Mouse (Mus musculus): ENCODE results near the gene Alg3. TPM values are rescaled to one million over a fixed set of nuclear protein-coding genes. Genes with fewer than 3 reads are reported as not detected.
A peak's percentile ranks its signal among the peaks of the same experiment; 100 is the strongest.

Gene Alg3
- polyA plus RNA-seq, 1 experiment = 36.7 TPM

DNA sequence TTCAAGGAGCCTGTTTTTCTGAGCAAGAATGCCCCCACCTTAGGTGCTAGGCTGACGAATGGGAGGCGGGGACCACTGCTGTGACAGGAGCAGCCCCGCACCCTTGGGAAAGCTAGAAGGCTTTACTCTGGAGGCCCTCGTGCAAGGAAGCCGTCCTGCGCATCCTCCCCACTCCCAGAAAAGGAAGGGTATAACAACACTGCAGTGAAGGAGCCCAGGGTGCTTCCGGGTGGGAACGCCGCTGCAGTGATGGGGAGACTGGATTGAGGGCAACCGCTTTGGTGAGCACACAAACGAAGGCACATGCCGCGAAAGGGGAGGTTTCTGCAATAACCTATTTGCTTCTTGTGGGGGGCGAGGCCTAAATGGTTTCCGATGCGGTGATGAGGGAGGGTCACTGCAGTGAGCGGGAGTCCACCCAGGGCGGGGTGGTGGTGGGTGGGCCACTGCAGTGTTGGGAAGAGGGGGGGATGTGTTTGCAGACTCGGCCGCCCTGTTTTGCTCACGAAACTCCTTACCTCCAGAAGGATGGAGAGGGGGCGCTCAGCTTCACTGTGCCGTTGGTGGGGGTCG lies 22.1 kb downstream of the Alg3 start, which contains the start of gene Vwa5b2:
Gene Vwa5b2, plus strand, starts transcription at position 106 of the 573 bp plus-strand sequence.
- peak within 1 kb of the TSS; percentile 68 for H3K4me3 ChIP-seq (ENCODE audit: low read depth, low read length)
- H3K9ac ChIP-seq (ENCODE audit: low read depth, poor library complexity, severe bottlenecking) = peak within 1 kb of the TSS; percentile 21; the same call in 1 of the 2 replicates
- TF ChIP-seq EP300 (IDR thresholded peaks at IDR 0.05; ENCODE audit: insufficient read depth, low read depth, low read length) = no peak
- no peak for TF ChIP-seq POLR2A (IDR thresholded peaks at IDR 0.05; ENCODE audit: insufficient read depth, low read length)
- TF ChIP-seq CTCF (IDR thresholded peaks at IDR 0.05; ENCODE audit: low read depth, low read length) = no peak
- no peaks in the 10 kb centered on the region for H3K9me3 ChIP-seq (replicated peaks; ENCODE audit: control insufficient read depth, insufficient read depth, low read length, poor library complexity, severe bottlenecking)
- no peaks in the 10 kb centered on the region; the same call in 1 of the 2 replicates for H3K27me3 ChIP-seq (ENCODE audit: control insufficient read depth, insufficient read depth, low read length, poor library complexity, severe bottlenecking)
- H3K4me1 ChIP-seq (ENCODE audit: control insufficient read depth, insufficient read depth, low read length) = no peaks in the 10 kb centered on the region
- no peaks in the 10 kb centered on the region for H3K36me3 ChIP-seq (ENCODE audit: control insufficient read depth, insufficient read depth, low read length, poor library complexity, severe bottlenecking)
- no peak within 1 kb of the TSS for H3K27ac ChIP-seq (ENCODE audit: insufficient read depth, low read length)

GRCm38 (mm10) chr16:20565075-20565474 lies 46.5 kb downstream of the Alg3 start:
- H3K27ac ChIP-seq (ENCODE audit: insufficient read depth, low read length) = no peak overlapping the region
- peaks cover 3% of the 10 kb centered on the region; the same call in 1 of the 2 replicates for H3K9me3 ChIP-seq (replicated peaks; ENCODE audit: control insufficient read depth, insufficient read depth, low read length, poor library complexity, severe bottlenecking)
- no peak overlapping the region for H3K9ac ChIP-seq (ENCODE audit: low read depth, poor library complexity, severe bottlenecking)
- H3K36me3 ChIP-seq (ENCODE audit: control insufficient read depth, insufficient read depth, low read length, poor library complexity, severe bottlenecking) = peaks cover 9% of the 10 kb centered on the region
- no peak overlapping the region for H3K4me3 ChIP-seq (ENCODE audit: low read depth, low read length)
- no peaks in the 10 kb centered on the region for H3K4me1 ChIP-seq (ENCODE audit: control insufficient read depth, insufficient read depth, low read length)
- TF ChIP-seq EP300 (IDR thresholded peaks at IDR 0.05; ENCODE audit: insufficient read depth, low read depth, low read length) (no peak), POLR2A (IDR thresholded peaks at IDR 0.05; ENCODE audit: insufficient read depth, low read length) (no peak), CTCF (IDR thresholded peaks at IDR 0.05; ENCODE audit: low read depth, low read length) (no peak)
- H3K27me3 ChIP-seq (ENCODE audit: control insufficient read depth, insufficient read depth, low read length, poor library complexity, severe bottlenecking) = no peaks in the 10 kb centered on the region

- Histone ChIP-seq H3K4me3 (ENCODE audit: low read depth, low read length) (no peak overlapping the region), H3K27ac (ENCODE audit: insufficient read depth, low read length) (no peak overlapping the region), H3K36me3 (ENCODE audit: control insufficient read depth, insufficient read depth, low read length, poor library complexity, severe bottlenecking) (peaks cover 28% of the 10 kb centered on the region), H3K27me3 (ENCODE audit: control insufficient read depth, insufficient read depth, low read length, poor library complexity, severe bottlenecking) (no peaks in the 10 kb centered on the region), H3K9me3 (replicated peaks; ENCODE audit: control insufficient read depth, insufficient read depth, low read length, poor library complexity, severe bottlenecking) (no peaks in the 10 kb centered on the region), H3K4me1 (ENCODE audit: control insufficient read depth, insufficient read depth, low read length) (no peaks in the 10 kb centered on the region), H3K9ac (ENCODE audit: low read depth, poor library complexity, severe bottlenecking) (no peak overlapping the region)
- TF ChIP-seq EP300 (IDR thresholded peaks at IDR 0.05; ENCODE audit: insufficient read depth, low read depth, low read length) (no peak), CTCF (IDR thresholded peaks at IDR 0.05; ENCODE audit: low read depth, low read length) (no peak), POLR2A (IDR thresholded peaks at IDR 0.05; ENCODE audit: insufficient read depth, low read length) (no peak)
These were observed 54.2 kb downstream of the Alg3 start for GRCm38 (mm10) chr16:20557381-20557780.

Other genes with a start within 250 kb of the Alg3 start
- gene Abcc5, start 185.3 kb downstream of the Alg3 start, polyA plus RNA-seq (2011; ENCODE audit: insufficient read depth, insufficient read length, low read depth, missing spikeins) = 85.0 and 89.5 TPM in 2 replicates
- 86.6 and 94.0 TPM in 2 replicates for gene Eif2b5, start 112.9 kb downstream of the Alg3 start, polyA plus RNA-seq (2011; ENCODE audit: insufficient read depth, insufficient read length, low read depth, missing spikeins)
- 37.9 and 38.8 TPM in 2 replicates for gene Dvl3, start 94.8 kb downstream of the Alg3 start, polyA plus RNA-seq (2011; ENCODE audit: insufficient read depth, insufficient read length, low read depth, missing spikeins)
- gene Ap2m1, start 76.3 kb downstream of the Alg3 start, polyA plus RNA-seq (2011; ENCODE audit: insufficient read depth, insufficient read length, low read depth, missing spikeins) = 282 and 298 TPM in 2 replicates
- gene Abcf3, start 63.2 kb downstream of the Alg3 start, polyA plus RNA-seq (2011; ENCODE audit: insufficient read depth, insufficient read length, low read depth, missing spikeins) = 56.2 and 61.0 TPM in 2 replicates
- 1.2 TPM in 2 replicates for gene Vwa5b2, start 22.3 kb downstream of the Alg3 start, polyA plus RNA-seq (2011; ENCODE audit: insufficient read depth, insufficient read length, low read depth, missing spikeins)
- gene Eef1akmt4, start 142 bp downstream of the Alg3 start, polyA plus RNA-seq (2011; ENCODE audit: insufficient read depth, insufficient read length, low read depth, missing spikeins) = 9.4 and 10.8 TPM in 2 replicates
- gene Gm49333, start 125 bp downstream of the Alg3 start, polyA plus RNA-seq (2011; ENCODE audit: insufficient read depth, insufficient read length, low read depth, missing spikeins) = not detected in 2 replicates
- gene Camk2n2, start 9.6 kb upstream of the Alg3 start, polyA plus RNA-seq (2011; ENCODE audit: insufficient read depth, insufficient read length, low read depth, missing spikeins) = 1.7 and 2.4 TPM in 2 replicates
- 3.4 and 3.6 TPM in 2 replicates for gene Ece2, start 18.1 kb upstream of the Alg3 start, polyA plus RNA-seq (2011; ENCODE audit: insufficient read depth, insufficient read length, low read depth, missing spikeins)
- 276 and 288 TPM in 2 replicates for gene Psmd2, start 39.9 kb upstream of the Alg3 start, polyA plus RNA-seq (2011; ENCODE audit: insufficient read depth, insufficient read length, low read depth, missing spikeins)
- 462 and 483 TPM in 2 replicates for gene Eif4g1, start 56.6 kb upstream of the Alg3 start, polyA plus RNA-seq (2011; ENCODE audit: insufficient read depth, insufficient read length, low read depth, missing spikeins)
- gene Fam131a, start 81.5 kb upstream of the Alg3 start, polyA plus RNA-seq (2011; ENCODE audit: insufficient read depth, insufficient read length, low read depth, missing spikeins) = 5.9 and 7.1 TPM in 2 replicates
- gene Polr2h, start 105.9 kb upstream of the Alg3 start, polyA plus RNA-seq (2011; ENCODE audit: insufficient read depth, insufficient read length, low read depth, missing spikeins) = 90.6 and 94.5 TPM in 2 replicates
- 8.8 and 10.2 TPM in 2 replicates for gene Clcn2, start 106.0 kb upstream of the Alg3 start, polyA plus RNA-seq (2011; ENCODE audit: insufficient read depth, insufficient read length, low read depth, missing spikeins)
- gene Chrd, start 121.4 kb upstream of the Alg3 start, polyA plus RNA-seq (2011; ENCODE audit: insufficient read depth, insufficient read length, low read depth, missing spikeins) = 1.1 and 1.2 TPM in 2 replicates
- gene Thpo, start 122.8 kb upstream of the Alg3 start, polyA plus RNA-seq (2011; ENCODE audit: insufficient read depth, insufficient read length, low read depth, missing spikeins) = 4.6 and 4.7 TPM in 2 replicates

Data from ES-Bruce4 (cell line).